Mouse (Mus musculus): ENCODE data around the gene Foxn3. TPM values are rescaled to one million over a fixed set of nuclear protein-coding genes. Genes with fewer than 3 reads are reported as not detected.

The Foxn3 gene
- polyA plus RNA-seq, 1 experiment: 71.3 TPM

GRCm38 (mm10) chr12:99351731-99352130 is 211.7 kb downstream of the Foxn3 start:
- H3K27me3 ChIP-seq (ENCODE audit: control insufficient read depth, insufficient read depth, low read length): no peaks in the 10 kb centered on the region
- DNase-seq: no peak
- no peaks in the 10 kb centered on the region for H3K36me3 ChIP-seq (ENCODE audit: control insufficient read depth, insufficient read depth, low read length)
- no peak overlapping the region for H3K27ac ChIP-seq (ENCODE audit: control insufficient read depth, insufficient read depth, low read length)
- WGBS: 92% methylated on average over 9 of the region's 9 CpGs
- H3K4me3 ChIP-seq (ENCODE audit: control insufficient read depth, insufficient read depth, low read length): no peak overlapping the region
- TF ChIP-seq CTCF (IDR thresholded peaks at IDR 0.05; ENCODE audit: borderline replicate concordance, control insufficient read depth, extremely low read depth, insufficient read depth, low read length, poor library complexity): no peak
- TF ChIP-seq POLR2A (IDR thresholded peaks at IDR 0.05; ENCODE audit: control insufficient read depth, extremely low read depth, insufficient read depth, low read length, poor library complexity): no peak
- H3K4me1 ChIP-seq (replicated peaks; ENCODE audit: control insufficient read depth, insufficient read depth, low read length): peaks cover 17% of the 10 kb centered on the region

- no peak overlapping the region for H3K27ac ChIP-seq (ENCODE audit: control insufficient read depth, insufficient read depth, low read length)
- WGBS: 90% methylated on average over 9 of the region's 9 CpGs
- peaks cover 14% of the 10 kb centered on the region for H3K4me1 ChIP-seq (replicated peaks; ENCODE audit: control insufficient read depth, insufficient read depth, low read length)
These were observed 213.8 kb downstream of the Foxn3 start for GRCm38 (mm10) chr12:99349650-99349997.

GRCm38 (mm10) chr12:99348940-99349649 is 214.3 kb downstream of the Foxn3 start:
- Histone ChIP-seq H3K27ac (ENCODE audit: control insufficient read depth, insufficient read depth, low read length) (no peak overlapping the region), H3K27me3 (ENCODE audit: control insufficient read depth, insufficient read depth, low read length) (no peaks in the 10 kb centered on the region), H3K4me3 (ENCODE audit: control insufficient read depth, insufficient read depth, low read length) (no peak overlapping the region), H3K36me3 (ENCODE audit: control insufficient read depth, insufficient read depth, low read length) (no peaks in the 10 kb centered on the region), H3K4me1 (replicated peaks; ENCODE audit: control insufficient read depth, insufficient read depth, low read length) (peaks cover 12% of the 10 kb centered on the region)
- WGBS: 92% methylated on average over 10 of the region's 10 CpGs
- DNase-seq: no peak
- no peak for TF ChIP-seq CTCF (IDR thresholded peaks at IDR 0.05; ENCODE audit: borderline replicate concordance, control insufficient read depth, extremely low read depth, insufficient read depth, low read length, poor library complexity)
- TF ChIP-seq POLR2A (IDR thresholded peaks at IDR 0.05; ENCODE audit: control insufficient read depth, extremely low read depth, insufficient read depth, low read length, poor library complexity): no peak

More at GRCm38 (mm10) chr12:99349650-99349997, 213.8 kb downstream of the Foxn3 start:
- TF ChIP-seq POLR2A (IDR thresholded peaks at IDR 0.05; ENCODE audit: control insufficient read depth, extremely low read depth, insufficient read depth, low read length, poor library complexity): no peak
- no peak for TF ChIP-seq CTCF (IDR thresholded peaks at IDR 0.05; ENCODE audit: borderline replicate concordance, control insufficient read depth, extremely low read depth, insufficient read depth, low read length, poor library complexity)
- H3K36me3 ChIP-seq (ENCODE audit: control insufficient read depth, insufficient read depth, low read length): no peaks in the 10 kb centered on the region
- H3K4me3 ChIP-seq (ENCODE audit: control insufficient read depth, insufficient read depth, low read length): no peak overlapping the region
- no peaks in the 10 kb centered on the region for H3K27me3 ChIP-seq (ENCODE audit: control insufficient read depth, insufficient read depth, low read length)
- no peak for DNase-seq

GRCm38 (mm10) chr12:99347512-99347911 is 215.9 kb downstream of the Foxn3 start:
- TF ChIP-seq CTCF (IDR thresholded peaks at IDR 0.05; ENCODE audit: borderline replicate concordance, control insufficient read depth, extremely low read depth, insufficient read depth, low read length, poor library complexity): no peak
- no peak for TF ChIP-seq POLR2A (IDR thresholded peaks at IDR 0.05; ENCODE audit: control insufficient read depth, extremely low read depth, insufficient read depth, low read length, poor library complexity)
- H3K36me3 ChIP-seq (ENCODE audit: control insufficient read depth, insufficient read depth, low read length): no peaks in the 10 kb centered on the region
- no peaks in the 10 kb centered on the region for H3K27me3 ChIP-seq (ENCODE audit: control insufficient read depth, insufficient read depth, low read length)
- peaks cover 18% of the 10 kb centered on the region for H3K4me1 ChIP-seq (replicated peaks; ENCODE audit: control insufficient read depth, insufficient read depth, low read length)
- H3K4me3 ChIP-seq (ENCODE audit: control insufficient read depth, insufficient read depth, low read length): no peak overlapping the region
- no peak overlapping the region for H3K27ac ChIP-seq (ENCODE audit: control insufficient read depth, insufficient read depth, low read length)
- DNase-seq: no peak
- WGBS: 93% methylated on average over 3 of the region's 3 CpGs

DNA sequence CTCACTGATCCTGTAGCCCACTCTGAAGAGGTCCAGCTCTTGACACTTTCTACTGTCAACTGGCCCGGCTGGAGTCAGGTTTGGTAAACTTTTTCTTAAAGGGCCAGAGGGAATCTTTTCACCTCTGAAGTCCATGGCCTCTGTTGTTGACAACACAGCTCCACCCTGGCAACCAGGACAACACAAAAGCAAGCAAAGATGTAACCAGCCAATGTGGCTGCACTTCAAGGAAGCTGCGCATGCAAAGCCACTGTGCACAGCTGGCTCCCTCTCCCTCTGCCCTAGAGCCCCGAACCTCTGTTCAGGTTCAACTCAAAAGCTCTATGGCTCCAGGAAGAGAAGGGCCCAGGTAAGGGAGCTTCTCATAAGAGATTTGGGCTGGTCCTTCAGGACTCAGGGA is 216.4 kb downstream of the Foxn3 start:
- H3K27ac ChIP-seq (ENCODE audit: control insufficient read depth, insufficient read depth, low read length): no peak overlapping the region
- 85% methylated on average over 3 of the region's 3 CpGs for WGBS
- no peak overlapping the region for H3K4me3 ChIP-seq (ENCODE audit: control insufficient read depth, insufficient read depth, low read length)
- no peak for DNase-seq
- no peaks in the 10 kb centered on the region for H3K36me3 ChIP-seq (ENCODE audit: control insufficient read depth, insufficient read depth, low read length)
- H3K4me1 ChIP-seq (replicated peaks; ENCODE audit: control insufficient read depth, insufficient read depth, low read length): peaks cover 18% of the 10 kb centered on the region
- TF ChIP-seq CTCF (IDR thresholded peaks at IDR 0.05; ENCODE audit: borderline replicate concordance, control insufficient read depth, extremely low read depth, insufficient read depth, low read length, poor library complexity): no peak
- no peak for TF ChIP-seq POLR2A (IDR thresholded peaks at IDR 0.05; ENCODE audit: control insufficient read depth, extremely low read depth, insufficient read depth, low read length, poor library complexity)
- H3K27me3 ChIP-seq (ENCODE audit: control insufficient read depth, insufficient read depth, low read length): no peaks in the 10 kb centered on the region

DNA sequence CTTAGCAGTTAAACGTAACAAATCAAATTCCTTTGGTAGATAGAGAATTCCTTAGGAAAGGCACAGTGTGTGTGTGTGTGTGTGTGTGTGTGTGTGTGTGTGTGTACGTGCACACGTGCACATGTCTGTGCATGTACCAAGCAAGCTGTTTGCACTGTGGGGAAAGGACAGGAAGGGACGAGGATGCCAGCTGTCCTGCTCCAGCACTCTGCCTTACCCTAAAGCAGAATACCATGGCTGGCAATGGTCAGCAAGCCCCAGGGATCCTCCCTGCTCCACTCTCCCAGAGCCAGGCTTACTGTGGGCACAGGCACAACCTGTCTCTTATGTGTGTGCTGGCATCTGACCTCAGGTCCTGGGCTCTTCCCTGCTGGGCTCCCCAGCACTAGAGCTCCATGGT is 218.1 kb downstream of the Foxn3 start:
- Histone ChIP-seq H3K4me3 (ENCODE audit: control insufficient read depth, insufficient read depth, low read length) (no peak overlapping the region), H3K4me1 (replicated peaks; ENCODE audit: control insufficient read depth, insufficient read depth, low read length) (peaks cover 18% of the 10 kb centered on the region), H3K27me3 (ENCODE audit: control insufficient read depth, insufficient read depth, low read length) (no peaks in the 10 kb centered on the region), H3K36me3 (ENCODE audit: control insufficient read depth, insufficient read depth, low read length) (peaks cover 8% of the 10 kb centered on the region; the same call in 1 of the 2 replicates), H3K27ac (ENCODE audit: control insufficient read depth, insufficient read depth, low read length) (no peak overlapping the region)
- WGBS: 92% methylated on average over 4 of the region's 4 CpGs
- TF ChIP-seq POLR2A (IDR thresholded peaks at IDR 0.05; ENCODE audit: control insufficient read depth, extremely low read depth, insufficient read depth, low read length, poor library complexity): no peak
- no peak for TF ChIP-seq CTCF (IDR thresholded peaks at IDR 0.05; ENCODE audit: borderline replicate concordance, control insufficient read depth, extremely low read depth, insufficient read depth, low read length, poor library complexity)
- DNase-seq: no peak

All from thymus, adult 2 months (tissue).